Mouse (Mus musculus) heart, adult 8-10 months (tissue): ENCODE measurements at regions not wholly inside any gene's neighbourhood (a gene's known extent, or its start where the extent isn't known, plus 50 kb on each side); places are given as distances from the start of the nearest gene placed in this dataset.

Experiments used
- DNase-seq: peaks from one replicate; pipeline ENCODE4 v3.0.0; 2022; ENCODE audit warnings: low spot score

GRCm38 (mm10) chr8:34756916-34757315 lies 645.4 kb upstream of the Gm10131 start:
- no peak for DNase-seq

GRCm38 (mm10) chr8:34756171-34756570 lies 644.6 kb upstream of the Gm10131 start:
- no peak for DNase-seq

- no peak for DNase-seq
Measured at GRCm38 (mm10) chr8:34755480-34755879, 643.9 kb upstream of the Gm10131 start.

GRCm38 (mm10) chr8:34753046-34753445 lies 641.5 kb upstream of the Gm10131 start:
- DNase-seq, result no peak

- DNase-seq, result no peak
Measured at GRCm38 (mm10) chr8:34748521-34748920, 637.0 kb upstream of the Gm10131 start.

GRCm38 (mm10) chr8:34745706-34746105 lies 634.2 kb upstream of the Gm10131 start:
- no peak for DNase-seq

- DNase-seq, result no peak
Measured at GRCm38 (mm10) chr8:34744682-34745081, 633.1 kb upstream of the Gm10131 start.

GRCm38 (mm10) chr8:34744179-34744578 lies 632.6 kb upstream of the Gm10131 start:
- no peak for DNase-seq

- DNase-seq, result no peak
Measured at GRCm38 (mm10) chr8:34743137-34743536, 631.6 kb upstream of the Gm10131 start.

GRCm38 (mm10) chr8:34740836-34741235 lies 629.3 kb upstream of the Gm10131 start:
- no peak for DNase-seq

GRCm38 (mm10) chr8:34739836-34740804 lies 628.6 kb upstream of the Gm10131 start:
- DNase-seq, result no peak

GRCm38 (mm10) chr8:34736214-34736613 lies 624.7 kb upstream of the Gm10131 start:
- no peak for DNase-seq

GRCm38 (mm10) chr8:34735006-34735405 lies 623.5 kb upstream of the Gm10131 start:
- no peak for DNase-seq

- DNase-seq, result no peak
Measured at GRCm38 (mm10) chr8:34732808-34733207, 621.3 kb upstream of the Gm10131 start.

- DNase-seq, result no peak
Measured at GRCm38 (mm10) chr8:34732362-34732761, 620.8 kb upstream of the Gm10131 start.

GRCm38 (mm10) chr8:34731096-34731999 lies 619.8 kb upstream of the Gm10131 start:
- DNase-seq, result no peak

GRCm38 (mm10) chr8:34729585-34729984 lies 618.0 kb upstream of the Gm10131 start:
- no peak for DNase-seq

- no peak for DNase-seq
Measured at GRCm38 (mm10) chr8:34727699-34728098, 616.2 kb upstream of the Gm10131 start.

GRCm38 (mm10) chr8:34726145-34726767 lies 614.7 kb upstream of the Gm10131 start:
- no peak for DNase-seq

- no peak for DNase-seq
Measured at GRCm38 (mm10) chr8:34725546-34725945, 614.0 kb upstream of the Gm10131 start.

- no peak for DNase-seq
Measured at GRCm38 (mm10) chr8:34709911-34710733, 598.6 kb upstream of the Gm10131 start.
